Mouse (Mus musculus): ENCODE results near the gene Kcnj6.
"Not testable (repeated sequence)": the region's sequence is repeated elsewhere in the genome, so short reads cannot be mapped to it uniquely, and the experiment has no call there.

Kcnj6 gene

GRCm38 (mm10) chr16:94850393-94850792, 147.1 kb downstream of the Kcnj6 start:
- peak; percentile 29 for DNase-seq (ENCODE audit: low spot score)

- DNase-seq (ENCODE audit: low spot score) = no peak
Measured at GRCm38 (mm10) chr16:94845996-94846395, 151.5 kb downstream of the Kcnj6 start.

DNA sequence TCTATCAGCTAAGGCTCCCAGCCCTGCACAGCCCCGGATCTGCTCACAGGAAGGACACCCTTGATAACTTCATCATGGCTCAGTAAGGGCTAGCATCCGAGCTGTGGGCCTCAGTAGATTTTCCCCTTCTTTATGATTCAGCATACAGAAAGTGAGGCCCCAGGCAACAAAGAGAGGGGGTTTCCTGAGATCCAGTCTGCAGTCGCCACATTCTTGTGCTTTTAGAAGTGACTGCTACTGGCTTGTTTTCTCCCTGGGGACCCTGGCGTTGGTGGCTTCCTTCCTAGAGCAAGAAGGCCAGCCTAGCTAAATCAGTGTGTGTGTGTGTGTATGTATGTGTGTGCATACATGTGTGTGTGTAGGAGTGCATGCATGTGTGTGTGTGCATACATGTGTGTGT, 152.7 kb downstream of the Kcnj6 start:
- no peak for DNase-seq (ENCODE audit: low spot score)

DNA sequence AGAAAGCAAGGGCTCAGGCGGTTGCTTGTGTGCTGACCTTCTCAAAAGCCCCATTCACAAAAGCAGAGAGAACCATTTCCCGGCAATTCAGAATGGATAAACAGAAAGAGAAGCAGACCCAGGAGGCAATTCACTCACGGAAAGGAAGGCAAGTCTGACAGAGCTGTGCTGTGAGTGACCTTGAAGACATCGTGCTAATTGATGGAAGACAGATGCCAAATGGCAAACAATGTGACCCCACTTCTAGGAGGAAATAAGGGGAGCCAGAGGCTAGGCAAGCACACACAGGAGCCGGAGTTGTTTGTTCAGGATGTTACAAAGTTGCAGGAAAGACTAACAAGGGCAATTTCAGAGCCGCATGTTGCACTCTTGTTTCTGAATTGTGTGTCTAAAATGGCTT, 158.1 kb downstream of the Kcnj6 start:
- no peak for DNase-seq (ENCODE audit: low spot score)

DNA sequence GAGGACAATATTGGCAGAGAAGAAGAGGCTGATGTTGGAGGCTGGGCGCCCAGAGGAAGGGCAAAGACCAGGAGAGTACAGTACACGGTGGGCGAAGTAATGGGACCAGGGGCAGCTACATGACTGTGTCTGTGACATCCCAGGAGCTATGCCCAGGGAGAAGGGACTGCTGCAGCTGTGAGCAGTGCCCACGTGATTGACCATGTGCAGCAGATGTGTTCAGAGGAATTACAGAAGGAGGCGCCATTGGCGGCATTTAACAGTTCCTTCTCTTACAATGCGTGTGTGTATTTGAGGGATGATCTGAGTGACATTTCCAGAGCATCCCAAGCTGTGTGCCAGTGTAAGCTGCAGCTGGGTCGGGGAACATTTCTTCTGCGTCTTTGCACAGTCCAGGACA, 159.6 kb downstream of the Kcnj6 start:
- no peak for DNase-seq (ENCODE audit: low spot score)

DNA sequence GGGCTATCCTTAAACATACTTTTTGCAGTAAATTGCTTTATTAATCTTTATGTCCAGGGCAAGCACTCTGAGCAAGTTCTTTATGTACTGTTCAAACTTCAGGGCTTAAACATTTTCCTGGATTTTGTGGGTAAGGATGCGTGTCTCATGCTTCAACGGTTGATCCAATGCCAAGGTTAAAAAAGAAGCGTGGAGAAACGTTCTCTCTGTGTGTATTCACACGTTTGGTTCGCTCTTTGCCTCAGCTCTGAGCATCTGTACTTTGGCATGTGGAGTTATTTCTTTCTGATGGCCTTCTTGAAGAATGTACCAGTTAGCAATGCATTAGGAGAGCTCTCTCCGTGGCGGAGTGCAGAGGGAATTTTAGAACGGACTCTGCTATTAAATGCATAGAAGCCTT, 163.0 kb downstream of the Kcnj6 start:
- DNase-seq (ENCODE audit: low spot score) = no peak

GRCm38 (mm10) chr16:94828166-94828565, 169.3 kb downstream of the Kcnj6 start:
- no peak for DNase-seq (ENCODE audit: low spot score)

- DNase-seq (ENCODE audit: low spot score) = no peak
Measured at GRCm38 (mm10) chr16:94827092-94827585, 170.4 kb downstream of the Kcnj6 start.

GRCm38 (mm10) chr16:94825274-94825673, 172.2 kb downstream of the Kcnj6 start:
- DNase-seq (ENCODE audit: low spot score) = no peak

DNA sequence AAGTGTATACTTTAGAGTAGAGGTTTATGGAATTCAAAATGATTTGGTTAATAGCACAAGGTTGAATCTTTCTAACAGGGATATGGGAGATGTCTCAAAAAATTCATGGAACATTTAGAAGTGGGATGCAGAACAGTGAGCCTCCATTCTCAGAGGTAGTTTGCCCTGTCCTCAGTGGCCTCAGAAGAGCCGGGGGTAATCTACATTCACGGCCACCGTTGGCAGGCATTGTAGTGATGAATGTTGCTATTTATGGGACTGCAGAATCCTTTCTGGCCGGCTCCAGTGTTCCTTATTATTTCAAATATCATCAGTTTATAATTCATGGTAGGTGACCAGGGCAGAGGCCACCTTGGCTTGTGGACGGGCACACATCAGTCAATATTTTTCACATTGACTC, 174.9 kb downstream of the Kcnj6 start:
- no peak for DNase-seq (ENCODE audit: low spot score)

- DNase-seq (ENCODE audit: low spot score) = no peak
Measured at GRCm38 (mm10) chr16:94821610-94822009, 175.9 kb downstream of the Kcnj6 start.

DNA sequence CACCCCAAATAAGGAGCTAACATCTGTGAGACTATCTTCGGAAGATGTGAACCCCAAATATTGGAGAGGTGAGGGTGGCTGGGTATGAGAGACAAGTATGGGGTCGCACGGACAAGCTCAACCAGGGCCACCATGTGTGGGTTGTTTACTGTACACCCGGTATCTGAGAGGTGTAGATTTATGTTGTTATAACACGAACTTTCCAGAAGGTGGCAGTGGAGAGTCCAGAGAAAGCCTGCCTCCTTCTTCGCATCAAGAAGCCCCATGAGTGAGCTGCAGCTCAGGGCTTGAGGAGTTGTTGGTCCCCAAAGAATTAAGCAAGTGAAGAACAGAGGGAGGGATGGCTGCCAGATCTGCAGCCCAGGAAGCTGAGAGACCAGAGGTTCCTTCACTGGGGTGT, 181.1 kb downstream of the Kcnj6 start:
- peak; percentile 83 for DNase-seq (ENCODE audit: low spot score)

DNA sequence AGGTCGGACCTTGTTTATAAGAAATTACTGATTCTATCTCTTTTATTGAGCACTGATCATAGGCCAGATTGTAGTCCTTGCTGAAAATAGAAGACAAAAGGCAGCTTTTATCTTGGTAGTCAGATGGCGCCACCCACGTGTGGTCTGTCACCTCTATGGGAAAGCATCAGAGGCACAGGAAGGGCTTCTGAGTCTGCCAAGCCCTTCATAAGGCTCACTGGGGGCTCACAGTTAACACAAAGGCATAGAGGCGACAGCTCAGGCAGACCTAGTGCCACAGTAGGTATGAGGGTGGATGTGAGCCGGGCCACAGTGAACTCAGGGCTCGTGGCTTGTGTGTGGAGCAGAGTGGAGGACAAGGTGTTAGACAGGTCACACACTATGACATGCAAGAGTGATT, 181.6 kb downstream of the Kcnj6 start:
- no peak for DNase-seq (ENCODE audit: low spot score)

- not testable (repeated sequence) for DNase-seq (ENCODE audit: low spot score)
Measured at GRCm38 (mm10) chr16:94809286-94809685, 188.2 kb downstream of the Kcnj6 start.

GRCm38 (mm10) chr16:94798241-94798640, 199.3 kb downstream of the Kcnj6 start:
- DNase-seq (ENCODE audit: low spot score) = no peak

DNA sequence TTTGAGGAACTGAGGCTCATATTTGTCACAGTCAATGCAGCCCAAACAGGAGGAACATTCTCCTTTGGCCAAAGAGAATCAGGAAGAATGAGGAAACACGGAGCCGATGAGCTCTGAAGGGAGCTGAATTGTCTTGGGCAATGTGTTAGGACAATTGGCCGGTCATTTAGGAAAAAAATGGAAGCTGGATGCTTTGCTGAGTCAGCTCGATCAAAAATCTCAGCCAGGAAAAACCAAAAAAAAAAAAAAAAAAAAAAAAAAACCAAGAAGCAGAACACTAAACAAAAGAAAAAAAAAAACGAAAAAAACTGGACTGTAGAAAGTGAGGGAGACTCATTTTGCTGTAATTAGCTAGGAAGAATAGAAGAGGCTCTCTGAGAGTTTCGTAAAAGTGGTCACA, 200.1 kb downstream of the Kcnj6 start:
- DNase-seq (ENCODE audit: low spot score) = no peak

GRCm38 (mm10) chr16:94793041-94793440, 204.5 kb downstream of the Kcnj6 start:
- no peak for DNase-seq (ENCODE audit: low spot score)

- DNase-seq (ENCODE audit: low spot score) = peak; percentile 61
Measured at GRCm38 (mm10) chr16:94789958-94790357, 207.5 kb downstream of the Kcnj6 start.

GRCm38 (mm10) chr16:94788716-94789115, 208.8 kb downstream of the Kcnj6 start:
- DNase-seq (ENCODE audit: low spot score) = no peak

DNA sequence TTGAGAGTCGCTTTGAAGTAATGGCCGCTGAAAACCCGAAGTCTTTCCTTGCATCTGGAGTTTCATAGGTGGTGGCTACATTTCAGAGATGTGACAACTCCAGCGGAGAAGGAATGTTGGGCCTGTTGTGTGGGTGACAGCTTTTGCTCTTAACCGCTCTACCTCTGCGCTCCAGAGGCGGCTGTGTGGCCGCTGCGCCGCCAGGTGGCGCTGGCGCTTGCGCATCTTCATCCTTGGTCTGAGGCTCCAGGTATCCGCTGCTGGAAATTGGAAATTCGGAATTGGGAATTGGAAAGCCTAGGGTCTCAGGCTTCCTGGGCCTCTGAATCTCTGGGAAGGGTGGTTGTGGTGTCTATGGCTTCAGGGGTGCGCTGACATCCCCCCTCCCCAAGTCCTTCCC, 209.3 kb downstream of the Kcnj6 start:
- DNase-seq (ENCODE audit: low spot score) = peak; percentile 84

DNA sequence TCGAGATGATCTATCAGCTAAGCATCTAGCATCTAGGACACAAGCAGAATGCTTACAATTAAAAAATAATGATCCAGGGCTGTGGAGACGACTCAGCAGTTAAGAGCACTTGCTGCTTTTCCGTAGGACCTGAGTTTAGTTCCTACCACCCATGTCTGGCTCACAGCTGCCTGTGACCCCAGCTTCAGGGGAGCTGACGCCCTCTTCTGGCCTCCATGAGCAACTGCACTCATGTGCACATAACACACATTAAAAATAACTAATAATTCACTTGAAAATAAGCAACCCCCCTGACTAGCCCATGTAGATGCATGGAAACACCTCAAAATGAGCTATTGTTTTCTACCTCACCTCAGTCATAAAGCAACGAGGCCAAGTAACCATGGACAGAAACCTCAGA, 211.6 kb downstream of the Kcnj6 start:
- DNase-seq (ENCODE audit: low spot score) = no peak

DNA sequence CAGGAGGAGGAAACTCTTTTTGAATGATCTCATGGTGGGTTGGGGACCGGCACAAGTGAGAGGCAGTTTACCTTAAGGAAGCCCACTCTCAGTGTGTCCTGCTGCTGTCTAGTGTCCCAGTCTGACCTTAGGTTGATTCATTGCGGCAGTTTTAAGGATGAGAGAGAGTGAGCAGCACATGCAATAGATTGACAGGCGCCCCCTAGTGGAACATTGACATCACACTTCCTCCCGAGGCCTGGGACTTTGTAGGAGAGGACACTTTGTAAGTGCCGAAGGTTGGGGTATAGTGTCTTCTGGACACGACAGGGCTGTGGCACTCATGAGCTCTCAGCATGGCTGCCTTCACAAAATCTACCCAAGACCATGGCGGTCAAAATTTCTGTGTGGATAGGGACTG, 213.8 kb downstream of the Kcnj6 start:
- DNase-seq (ENCODE audit: low spot score) = peak; percentile 52

DNA sequence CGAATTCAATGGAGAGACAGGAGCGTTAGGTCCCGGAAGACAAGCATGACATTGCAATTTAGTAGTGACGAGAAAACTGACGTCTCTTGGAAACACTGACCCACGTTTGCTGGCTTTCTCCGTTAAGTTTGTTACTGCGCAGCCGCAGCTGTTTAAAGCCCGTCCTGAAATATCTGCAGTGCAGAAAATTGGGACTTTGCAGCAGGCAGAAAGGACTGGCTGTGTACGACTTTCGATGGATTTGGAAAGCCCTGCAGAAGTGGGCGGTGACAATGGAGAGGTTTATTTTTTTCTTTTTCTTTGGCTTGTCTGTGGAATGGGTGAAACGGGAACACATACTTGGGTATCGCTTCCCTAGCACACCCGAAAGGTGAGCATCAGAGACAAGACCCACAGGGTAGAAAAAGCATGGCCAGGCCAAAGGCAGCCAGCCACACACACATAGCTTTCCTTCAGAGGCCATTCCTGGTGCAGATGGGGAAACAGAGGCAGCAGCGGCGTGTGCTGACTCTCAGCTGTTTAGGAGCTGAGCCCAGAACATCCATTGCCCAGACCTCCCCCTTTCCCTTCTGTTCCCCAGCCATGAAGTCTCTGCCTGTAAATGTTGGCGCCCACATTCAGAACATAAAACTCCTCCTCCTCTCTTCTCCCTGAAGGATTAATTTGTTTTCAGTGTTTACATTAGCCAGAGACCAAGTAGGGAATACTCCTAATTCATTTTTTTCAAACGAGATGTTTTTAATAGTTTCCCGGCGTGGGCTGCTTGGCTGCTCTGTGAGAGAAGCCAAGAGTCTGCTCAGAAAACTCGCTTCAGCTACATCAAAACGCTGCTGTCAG, 215.2 kb downstream of the Kcnj6 start:
- no peak for DNase-seq (ENCODE audit: low spot score)

GRCm38 (mm10) chr16:94773928-94774327, 223.6 kb downstream of the Kcnj6 start:
- DNase-seq (ENCODE audit: low spot score) = no peak
